Mouse (Mus musculus) stomach, postnatal 0 days (tissue): ENCODE measurements around the gene Noxo1.

Source experiments
- CTCF ChIP-seq: IDR thresholded peaks from 2 replicates; pipeline ENCODE4 v1.5.1; 2016; ENCODE audit warnings: antibody characterized with exemption, low read depth, mild to moderate bottlenecking, moderate library complexity
- EP300 ChIP-seq: optimal IDR thresholded peaks from 2 replicates; pipeline ENCODE3; 2016; ENCODE audit warnings: antibody characterized with exemption

DNA sequence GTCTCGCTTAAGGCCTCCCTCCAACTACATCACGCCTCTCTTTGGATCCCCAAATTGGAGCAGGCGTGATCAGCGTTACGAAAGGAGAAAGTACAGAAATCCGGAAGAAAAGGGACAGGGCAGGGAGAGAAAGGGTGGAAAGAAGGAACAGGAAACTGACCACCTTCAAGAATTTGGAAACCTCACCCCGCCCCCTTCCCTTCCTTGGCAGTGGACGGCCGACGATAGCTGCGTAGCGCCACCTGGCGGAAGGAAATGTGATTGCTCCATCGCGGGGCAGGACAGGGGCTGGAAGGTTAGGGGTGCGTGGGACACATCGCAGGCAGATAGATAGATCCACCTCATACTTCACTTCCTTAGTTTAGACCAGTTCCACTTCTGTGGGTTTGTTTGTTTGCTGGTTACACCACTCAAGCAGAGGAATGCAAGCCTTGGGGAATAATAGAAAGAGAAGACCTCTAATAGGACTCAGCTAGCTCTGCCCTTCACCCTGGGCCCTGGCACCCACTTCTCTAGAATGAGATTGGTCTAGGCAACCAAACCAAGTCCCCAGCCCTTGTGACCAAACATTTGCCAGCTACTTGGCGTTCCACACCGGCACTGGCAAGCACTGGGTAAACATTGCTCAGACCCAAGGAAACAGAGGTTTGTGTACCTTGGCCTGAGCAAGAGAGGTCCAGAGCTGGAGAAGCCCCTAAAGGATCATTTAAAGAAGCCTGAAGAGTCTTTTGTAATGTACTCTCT, 41.9 kb upstream of the Noxo1 start:
- TF ChIP-seq CTCF (peak; percentile 99), EP300 (no peak)
